Mouse (Mus musculus): ENCODE measurements at regions not wholly inside any gene's neighbourhood (a gene's known extent, or its start where the extent isn't known, plus 50 kb on each side); places are given as distances from the start of the nearest gene placed in this dataset.

- no peak for DNase-seq (ENCODE audit: extremely low spot score, low read depth, low spot score)
These were observed 51.3 kb upstream of the Tank start for GRCm38 (mm10) chr2:61527127-61527526.

DNA sequence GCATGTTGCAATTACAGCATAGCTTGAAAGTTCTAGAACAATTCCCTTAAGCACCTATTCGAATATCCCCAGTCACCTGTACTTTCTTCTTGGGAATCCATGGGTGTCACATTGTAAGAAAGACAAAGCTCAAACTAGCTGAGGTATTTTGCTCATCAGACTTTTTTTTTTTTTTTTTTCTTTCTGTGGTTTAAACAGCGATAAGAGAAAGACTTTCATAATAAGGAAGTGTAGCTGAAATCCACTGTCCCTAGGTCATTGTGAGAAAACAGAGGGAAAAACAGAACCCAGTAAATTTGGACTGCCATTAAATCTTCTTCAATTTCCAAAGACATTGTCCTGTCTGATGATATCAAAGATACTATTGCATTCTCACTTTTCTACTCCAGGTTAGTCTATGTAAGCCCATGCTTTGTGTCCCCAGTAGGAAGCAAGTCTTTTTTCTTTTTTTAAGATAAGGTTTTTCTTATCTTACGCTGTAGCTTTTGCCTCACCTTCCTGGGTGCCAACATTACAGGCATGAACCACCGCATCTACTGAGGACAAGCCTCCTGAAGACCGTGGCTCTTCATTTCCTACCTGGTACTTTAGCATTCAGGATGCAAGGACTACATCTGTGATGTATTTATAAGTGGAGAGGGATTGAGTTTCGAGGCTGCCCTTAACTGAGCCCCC is 54.2 kb upstream of the Tank start:
- DNase-seq (ENCODE audit: extremely low spot score, low read depth, low spot score) = no peak

- DNase-seq (ENCODE audit: extremely low spot score, low read depth, low spot score) = no peak
These were observed 63.8 kb upstream of the Tank start for GRCm38 (mm10) chr2:61514445-61515123.

- DNase-seq (ENCODE audit: extremely low spot score, low read depth, low spot score) = no peak
These were observed 64.5 kb upstream of the Tank start for GRCm38 (mm10) chr2:61513787-61514444.

GRCm38 (mm10) chr2:61503594-61503993 is 74.8 kb upstream of the Tank start:
- no peak for DNase-seq (ENCODE audit: extremely low spot score, low read depth, low spot score)

DNA sequence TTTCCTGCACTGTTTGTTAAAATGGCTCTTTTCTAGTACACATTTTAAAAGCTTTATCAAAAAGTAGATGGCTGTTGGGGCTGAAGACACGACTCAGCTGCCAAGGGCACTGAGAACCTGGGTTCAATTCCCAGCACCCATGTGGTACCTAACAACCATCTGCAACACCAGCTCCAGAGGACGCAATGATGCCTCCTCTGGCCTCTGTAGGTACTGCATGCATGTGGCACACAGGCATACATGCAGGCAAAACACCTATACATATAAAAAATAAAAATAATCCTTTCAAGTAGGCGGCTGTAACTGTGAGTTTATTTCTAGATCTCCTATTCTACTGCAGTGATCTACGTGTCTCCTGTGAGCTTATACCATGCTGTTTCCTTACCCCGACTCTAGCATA is 76.5 kb upstream of the Tank start:
- DNase-seq (ENCODE audit: extremely low spot score, low read depth, low spot score) = no peak

DNA sequence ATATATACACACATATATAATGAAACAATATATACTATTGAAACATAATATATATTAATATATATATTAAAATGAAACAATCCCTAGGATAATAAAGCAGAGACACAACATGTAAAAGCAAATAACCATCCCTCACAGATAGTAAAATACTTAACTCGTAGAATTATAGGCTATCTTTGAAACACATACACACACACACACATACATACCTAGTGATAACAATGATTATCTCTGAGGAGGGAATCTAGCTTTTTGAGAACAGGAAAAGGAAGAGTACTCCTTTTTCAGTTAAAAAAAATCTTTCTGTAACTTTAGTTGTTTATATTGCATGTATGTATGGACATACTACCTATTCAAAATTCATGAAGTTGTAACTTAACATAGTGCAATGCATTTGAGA is 79.1 kb upstream of the Tank start:
- no peak for DNase-seq (ENCODE audit: extremely low spot score, low read depth, low spot score)

GRCm38 (mm10) chr2:61497930-61498329 is 80.5 kb upstream of the Tank start:
- DNase-seq (ENCODE audit: extremely low spot score, low read depth, low spot score) = no peak

DNA sequence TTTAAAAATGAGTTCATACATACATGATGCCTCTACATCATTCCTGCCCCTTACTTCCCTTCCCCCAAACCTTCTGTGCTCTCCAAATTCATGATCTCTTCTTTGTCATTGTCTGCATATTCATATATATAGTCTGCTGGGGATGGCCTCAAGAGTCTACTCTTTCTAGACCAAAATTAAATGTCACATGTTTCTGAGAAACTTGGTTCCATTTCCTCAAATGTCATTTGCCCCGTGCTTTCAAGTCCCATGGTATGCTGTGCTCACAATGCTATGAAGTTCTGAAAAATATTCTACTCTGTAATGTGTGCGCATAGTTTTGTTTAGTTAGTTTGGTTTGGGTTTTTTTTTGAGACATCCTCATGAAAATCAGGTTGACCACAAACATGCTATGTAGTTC is 81.4 kb upstream of the Tank start:
- no peak for DNase-seq (ENCODE audit: extremely low spot score, low read depth, low spot score)

- DNase-seq (ENCODE audit: extremely low spot score, low read depth, low spot score) = peak; percentile 75
These were observed 84.3 kb upstream of the Tank start for GRCm38 (mm10) chr2:61493918-61494712.

GRCm38 (mm10) chr2:61492043-61492743 is 86.2 kb upstream of the Tank start:
- no peak for DNase-seq (ENCODE audit: extremely low spot score, low read depth, low spot score)

DNA sequence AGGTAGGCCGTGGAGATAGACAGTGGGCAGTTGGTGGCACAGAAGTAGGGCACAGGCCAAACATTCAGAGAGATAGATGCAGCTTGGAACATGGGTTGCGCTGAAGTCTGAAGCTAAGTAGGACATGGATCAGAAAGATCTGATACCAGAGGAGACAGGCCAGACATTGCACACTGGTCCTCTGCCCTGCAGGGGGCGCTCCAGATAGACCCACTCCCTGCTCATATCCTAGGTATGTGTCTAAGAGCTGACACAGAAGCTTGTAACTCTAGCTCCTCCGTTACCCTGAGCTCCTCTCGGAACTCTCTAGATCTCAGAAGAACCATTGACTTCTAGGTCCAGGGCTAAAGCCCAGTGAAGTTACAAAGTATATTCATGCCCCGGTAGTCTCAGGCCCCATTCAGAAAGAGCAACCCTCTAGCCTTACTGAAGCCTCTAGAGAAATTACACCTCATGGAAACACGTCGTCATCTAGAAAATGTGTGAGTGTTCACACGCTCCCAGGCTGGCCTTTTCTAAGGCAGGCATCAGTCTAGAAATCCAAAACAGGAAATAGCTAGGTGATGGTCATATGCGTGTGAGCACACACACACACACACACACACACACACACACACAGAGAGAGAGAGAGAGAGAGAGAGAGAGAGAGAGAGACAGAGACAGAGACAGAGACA is 87.8 kb upstream of the Tank start:
- no peak for DNase-seq (ENCODE audit: extremely low spot score, low read depth, low spot score)

GRCm38 (mm10) chr2:61489762-61490161 is 88.6 kb upstream of the Tank start:
- no peak for DNase-seq (ENCODE audit: extremely low spot score, low read depth, low spot score)

GRCm38 (mm10) chr2:61483820-61484219 is 94.6 kb upstream of the Tank start:
- DNase-seq (ENCODE audit: extremely low spot score, low read depth, low spot score) = no peak

GRCm38 (mm10) chr2:61476648-61477047 is 101.7 kb upstream of the Tank start:
- no peak for DNase-seq (ENCODE audit: extremely low spot score, low read depth, low spot score)

DNA sequence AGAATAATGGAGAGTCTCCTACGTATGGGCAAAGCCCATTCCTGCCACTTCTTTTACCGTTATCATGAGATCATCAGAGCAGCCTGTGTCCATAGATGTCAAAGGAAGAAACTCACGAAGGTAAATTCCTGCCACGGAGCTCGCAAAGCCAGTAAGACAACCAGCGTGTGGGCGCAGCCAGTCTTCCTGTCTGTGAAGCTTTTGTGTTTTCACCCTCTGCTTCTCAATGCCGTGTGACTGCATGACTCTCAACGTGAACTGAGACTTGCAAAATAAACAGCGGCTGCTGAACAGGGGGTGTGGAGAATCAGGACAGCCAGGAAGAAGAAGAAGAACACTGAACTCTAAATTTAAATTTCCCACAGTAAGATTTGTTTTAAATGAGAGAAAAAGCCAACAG is 103.8 kb upstream of the Tank start:
- no peak for DNase-seq (ENCODE audit: extremely low spot score, low read depth, low spot score)

DNA sequence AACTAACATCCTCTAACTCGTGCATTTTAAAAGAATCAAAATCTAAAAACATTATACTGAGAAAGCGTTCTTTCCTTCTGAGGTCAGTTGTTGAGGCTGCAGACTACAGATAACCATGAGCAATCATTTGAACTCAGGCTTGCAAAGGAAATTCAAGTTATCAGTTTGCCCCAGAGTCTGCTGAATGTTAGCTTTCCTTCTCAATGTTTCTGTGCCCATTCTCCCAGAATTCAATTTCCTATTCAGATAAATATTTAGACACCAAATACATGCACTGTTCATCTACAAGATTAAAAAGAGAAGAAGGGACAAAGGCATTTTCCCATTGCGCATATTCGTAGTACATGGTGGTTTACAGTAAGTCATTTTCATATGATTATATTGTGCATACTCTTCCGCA is 107.9 kb upstream of the Tank start:
- DNase-seq (ENCODE audit: extremely low spot score, low read depth, low spot score) = no peak

GRCm38 (mm10) chr2:61470064-61470463 is 108.3 kb upstream of the Tank start:
- no peak for DNase-seq (ENCODE audit: extremely low spot score, low read depth, low spot score)

DNA sequence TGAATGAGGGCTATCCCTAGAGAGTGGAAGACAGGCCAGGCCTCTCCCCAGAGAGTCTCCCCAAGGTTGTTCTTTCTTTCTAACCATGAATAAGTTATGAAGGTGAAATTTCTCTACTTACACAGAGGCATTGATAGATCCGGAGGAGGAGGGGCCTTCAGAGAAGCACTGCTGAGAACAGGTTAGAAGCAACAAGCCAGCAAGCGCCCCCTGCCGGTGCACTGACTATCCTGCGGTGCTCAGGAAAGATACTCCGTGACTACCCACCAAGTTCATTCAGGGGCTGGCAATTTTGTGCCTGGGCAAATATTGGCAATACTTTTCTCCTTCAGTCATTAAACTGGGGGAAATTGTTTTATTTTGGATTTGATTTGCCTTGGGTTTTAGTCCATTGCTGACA is 122.5 kb upstream of the Tank start:
- peak; percentile 12 for DNase-seq (ENCODE audit: extremely low spot score, low read depth, low spot score)

DNA sequence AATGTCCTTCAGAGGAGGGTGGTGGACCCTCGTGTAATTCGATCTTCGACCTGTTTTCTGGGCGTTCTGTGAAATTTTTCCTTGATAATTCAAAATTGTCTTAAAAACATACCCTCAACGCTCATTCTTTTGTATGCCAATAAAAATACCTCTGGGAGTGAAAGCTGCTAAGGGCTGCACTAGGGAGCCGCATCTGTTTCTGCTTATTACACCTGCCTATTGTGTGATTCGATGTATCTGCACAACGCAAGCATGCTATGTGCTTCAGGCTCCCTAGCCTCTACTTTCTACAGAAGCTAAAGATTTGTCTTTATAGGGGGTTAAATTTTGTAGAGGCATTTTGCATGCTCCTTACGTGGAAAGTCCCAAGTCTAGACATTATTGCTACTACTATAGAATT is 123.7 kb upstream of the Tank start:
- DNase-seq (ENCODE audit: extremely low spot score, low read depth, low spot score) = no peak
